Mouse (Mus musculus) C2C12 (cell line): ENCODE data around the gene Trim14. TPM values are rescaled to one million over a fixed set of nuclear protein-coding genes. Genes with fewer than 3 reads are reported as not detected.

Experiments used
- H3K27me3 ChIP-seq: one replicate; pipeline ENCODE4 v1.6.1; 2011; ENCODE audit not compliant: control insufficient read depth, insufficient read depth, insufficient read length
- H3K36me3 ChIP-seq: one replicate; pipeline ENCODE4 v1.6.1; 2011; ENCODE audit not compliant: control insufficient read depth, insufficient read depth
- H3K4me3 ChIP-seq: one replicate; pipeline ENCODE4 v1.5.1; 2011; ENCODE audit warnings: mild to moderate bottlenecking, control low read depth; ENCODE audit not compliant: poor library complexity, insufficient read depth, severe bottlenecking
- H3K79me2 ChIP-seq: one replicate; pipeline ENCODE4 v1.6.1; 2011; ENCODE audit not compliant: control insufficient read depth, insufficient read depth
- H3K79me3 ChIP-seq: one replicate; pipeline ENCODE4 v1.6.1; 2011; ENCODE audit warnings: low read depth, control low read depth
- H3ac ChIP-seq: one replicate; pipeline ENCODE3; 2011; ENCODE audit warnings: low read depth; ENCODE audit not compliant: control insufficient read depth, insufficient read length
- CEBPB ChIP-seq: IDR thresholded peaks from one replicate; pipeline ENCODE4 v1.6.1; 2011; ENCODE audit warnings: low read depth, mild to moderate bottlenecking, control low read depth, moderate library complexity
- CTCF ChIP-seq: IDR thresholded peaks from one replicate; pipeline ENCODE4 v1.5.1; 2011; ENCODE audit not compliant: control insufficient read depth, insufficient read depth, insufficient read length
- FOSL1 ChIP-seq: IDR thresholded peaks from one replicate; pipeline ENCODE4 v1.8.0; 2011; ENCODE audit warnings: mild to moderate bottlenecking, low read length; ENCODE audit not compliant: poor library complexity, insufficient read depth, severe bottlenecking
- MAX ChIP-seq: IDR thresholded peaks from one replicate; pipeline ENCODE4 v1.6.1; 2011; ENCODE audit warnings: mild to moderate bottlenecking, control low read depth
- MYOD1 ChIP-seq: IDR thresholded peaks from one replicate; pipeline ENCODE4 v1.6.1; 2011; ENCODE audit warnings: low read depth; ENCODE audit not compliant: control insufficient read depth, insufficient read length
- MYOG ChIP-seq: IDR thresholded peaks from one replicate; pipeline ENCODE4 v1.6.1; 2011; ENCODE audit not compliant: control insufficient read depth, insufficient read length; ENCODE audit errors: extremely low read depth
- USF1 ChIP-seq: IDR thresholded peaks from one replicate; pipeline ENCODE4 v1.6.1; 2011; ENCODE audit warnings: low read depth, mild to moderate bottlenecking, control low read depth, moderate library complexity
- polyA plus RNA-seq: library from polyadenylated mRNA; unstranded; fragments of >200 nt; fragmentation: generic; extraction: Trizol; gene quantifications from one replicate; pipeline ENCODE4 v1.2.1, GENCODE M21; 2012; ENCODE audit warnings: missing spikeins

Trim14 gene
- polyA plus RNA-seq, 1 experiment, result 0.12 TPM

GRCm38 (mm10) chr4:46451758-46452480 lies 84.0 kb downstream of the Trim14 start:
- H3K79me3 ChIP-seq, result peaks cover 47% of the 10 kb centered on the region
- H3K79me2 ChIP-seq, result peaks cover 58% of the 10 kb centered on the region
- H3K27me3 ChIP-seq, result no peaks in the 10 kb centered on the region
- peaks cover 37% of the 10 kb centered on the region for H3K36me3 ChIP-seq
- TF ChIP-seq MYOG (no peak), CEBPB (peak; percentile 75), CTCF (no peak), MAX (no peak), FOSL1 (no peak)
- peak overlapping the region; percentile 72 for H3K4me3 ChIP-seq
- peak overlapping the region; percentile 94 for H3ac ChIP-seq

GRCm38 (mm10) chr4:46451240-46451757 lies 84.6 kb downstream of the Trim14 start:
- Histone ChIP-seq H3K36me3 (peaks cover 30% of the 10 kb centered on the region), H3ac (peak overlapping the region; percentile 94), H3K79me2 (peaks cover 51% of the 10 kb centered on the region), H3K4me3 (peak overlapping the region; percentile 72), H3K27me3 (no peaks in the 10 kb centered on the region), H3K79me3 (peaks cover 41% of the 10 kb centered on the region)
- TF ChIP-seq CEBPB (no peak), FOSL1 (no peak), MAX (no peak), MYOD1 (no peak), CTCF (no peak)

- Histone ChIP-seq H3K36me3 (peaks cover 25% of the 10 kb centered on the region), H3K4me3 (peak within 1 kb of the TSS; percentile 72), H3K27me3 (no peaks in the 10 kb centered on the region), H3K79me3 (peaks cover 34% of the 10 kb centered on the region), H3K79me2 (peaks cover 45% of the 10 kb centered on the region), H3ac (peak within 1 kb of the TSS; percentile 94)
- peak; percentile 82 for TF ChIP-seq MAX
- TF ChIP-seq USF1, result no peak
- TF ChIP-seq MYOG, result no peak
- peak; percentile 66 for TF ChIP-seq CTCF
- TF ChIP-seq CEBPB, result no peak
- TF ChIP-seq MYOD1, result no peak
Observed at GRCm38 (mm10) chr4:46450519-46451131, 85.3 kb downstream of the Trim14 start, which contains the start of gene Anp32b. Gene Anp32b, plus strand, starts transcription at chr4:46450902.

GRCm38 (mm10) chr4:46450020-46450518 lies 85.9 kb downstream of the Trim14 start:
- peaks cover 28% of the 10 kb centered on the region for H3K79me3 ChIP-seq
- H3K36me3 ChIP-seq, result peaks cover 20% of the 10 kb centered on the region
- H3ac ChIP-seq, result peak overlapping the region; percentile 47
- TF ChIP-seq CEBPB, result no peak
- TF ChIP-seq CTCF, result no peak
- TF ChIP-seq MYOG, result no peak
- TF ChIP-seq MAX, result no peak
- no peak for TF ChIP-seq FOSL1
- TF ChIP-seq USF1, result no peak
- no peak for TF ChIP-seq MYOD1
- peaks cover 39% of the 10 kb centered on the region for H3K79me2 ChIP-seq
- no peaks in the 10 kb centered on the region for H3K27me3 ChIP-seq
- no peak overlapping the region for H3K4me3 ChIP-seq

GRCm38 (mm10) chr4:46448886-46449285 lies 87.1 kb downstream of the Trim14 start:
- H3K4me3 ChIP-seq, result no peak overlapping the region
- peaks cover 17% of the 10 kb centered on the region for H3K79me3 ChIP-seq
- H3K36me3 ChIP-seq, result peaks cover 9% of the 10 kb centered on the region
- TF ChIP-seq MYOD1 (no peak), FOSL1 (no peak), MAX (no peak), MYOG (no peak), CEBPB (no peak), CTCF (no peak), USF1 (no peak)
- H3K27me3 ChIP-seq, result no peaks in the 10 kb centered on the region
- H3K79me2 ChIP-seq, result peaks cover 27% of the 10 kb centered on the region
- no peak overlapping the region for H3ac ChIP-seq

- TF ChIP-seq MYOG (no peak), CTCF (no peak), CEBPB (no peak), FOSL1 (no peak), MYOD1 (no peak), USF1 (no peak), MAX (no peak)
- Histone ChIP-seq H3ac (no peak overlapping the region), H3K79me3 (peaks cover 2% of the 10 kb centered on the region), H3K79me2 (peaks cover 13% of the 10 kb centered on the region), H3K36me3 (peaks cover 1% of the 10 kb centered on the region), H3K27me3 (peaks cover 5% of the 10 kb centered on the region), H3K4me3 (no peak overlapping the region)
Observed at GRCm38 (mm10) chr4:46447461-46447860, 88.5 kb downstream of the Trim14 start.
